Mouse (Mus musculus): ENCODE measurements around the gene Klhl9. TPM values are rescaled to one million over a fixed set of nuclear protein-coding genes. Genes with fewer than 3 reads are reported as not detected.
A peak's percentile ranks its signal among the peaks of the same experiment; 100 is the strongest.
"Not testable (repeated sequence)": the region's sequence is repeated elsewhere in the genome, so short reads cannot be mapped to it uniquely, and the experiment has no call there.

Klhl9 gene
- polyA plus RNA-seq (2016; fragmentation: Nextera tagmentation; extraction: Ambion mirVana): 98.4 and 103 TPM in 2 replicates

DNA sequence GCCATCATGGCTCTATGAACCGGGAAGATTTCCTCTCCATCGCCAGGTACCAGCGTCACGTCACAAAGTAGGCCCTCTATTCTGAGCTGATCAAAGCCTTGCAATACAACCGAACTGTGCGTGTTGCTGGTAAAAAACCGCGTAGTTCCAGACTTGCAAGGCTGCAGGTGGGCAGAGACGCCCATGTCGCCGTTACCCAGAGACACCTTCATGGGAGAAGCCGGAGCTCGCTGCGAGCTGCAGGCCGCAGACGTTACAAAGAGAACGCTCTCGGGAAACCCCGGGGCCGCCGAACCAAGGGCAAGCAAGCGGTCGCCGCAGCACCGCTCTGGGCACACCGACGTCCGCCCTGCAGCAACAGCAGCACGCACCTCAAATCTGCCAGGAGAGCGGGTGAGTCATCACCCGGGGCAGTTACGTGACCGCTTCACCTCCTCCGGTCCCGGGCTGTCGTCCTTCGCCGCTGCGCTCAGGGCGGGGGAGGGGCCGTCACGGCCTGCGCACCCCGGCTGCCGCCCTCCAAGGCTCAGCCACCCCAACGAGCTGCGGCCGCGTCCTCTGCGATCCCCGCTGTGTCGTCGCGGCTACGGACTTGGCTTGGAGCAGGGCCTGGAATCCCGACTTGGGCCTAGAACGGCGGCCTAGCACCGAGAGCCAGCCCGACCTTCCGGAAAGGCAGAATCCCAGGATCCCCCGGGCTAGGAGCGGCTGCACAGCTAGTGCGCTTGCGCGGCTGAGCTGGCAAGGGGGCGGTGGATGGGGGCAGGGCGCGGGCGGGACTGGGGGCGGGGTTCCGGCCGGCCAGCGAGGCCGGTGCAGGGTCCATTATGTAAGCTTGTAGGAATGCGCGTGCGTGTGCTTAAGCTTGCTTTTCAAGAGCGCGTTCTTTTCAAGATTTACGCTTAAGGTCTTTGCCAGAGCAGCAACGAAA is at the start of gene Klhl9, which contains the start of gene Gm26566:
Klhl9 (minus strand) TSS at position 675 of the 931 bp plus-strand sequence.
Gm26566 (plus strand) TSS at position 15 of the 931 bp plus-strand sequence.
- Histone ChIP-seq H3K27me3 (ENCODE audit: poor library complexity, severe bottlenecking) (no peaks in the 10 kb centered on the region), H3K9me3 (no peaks in the 10 kb centered on the region; the same call in 1 of the 2 replicates), H3K4me3 (peak within 1 kb of the TSS; percentile 95), H3K36me3 (replicated peaks) (peaks cover 42% of the 10 kb centered on the region), H3K4me1 (peaks cover 40% of the 10 kb centered on the region), H3K27ac (peak within 1 kb of the TSS; percentile 99)
- DNase-seq (ENCODE audit: extremely low spot score, low spot score): peak; percentile 97
- under 1% methylated on average over 82 of the region's 82 CpGs for WGBS

DNA sequence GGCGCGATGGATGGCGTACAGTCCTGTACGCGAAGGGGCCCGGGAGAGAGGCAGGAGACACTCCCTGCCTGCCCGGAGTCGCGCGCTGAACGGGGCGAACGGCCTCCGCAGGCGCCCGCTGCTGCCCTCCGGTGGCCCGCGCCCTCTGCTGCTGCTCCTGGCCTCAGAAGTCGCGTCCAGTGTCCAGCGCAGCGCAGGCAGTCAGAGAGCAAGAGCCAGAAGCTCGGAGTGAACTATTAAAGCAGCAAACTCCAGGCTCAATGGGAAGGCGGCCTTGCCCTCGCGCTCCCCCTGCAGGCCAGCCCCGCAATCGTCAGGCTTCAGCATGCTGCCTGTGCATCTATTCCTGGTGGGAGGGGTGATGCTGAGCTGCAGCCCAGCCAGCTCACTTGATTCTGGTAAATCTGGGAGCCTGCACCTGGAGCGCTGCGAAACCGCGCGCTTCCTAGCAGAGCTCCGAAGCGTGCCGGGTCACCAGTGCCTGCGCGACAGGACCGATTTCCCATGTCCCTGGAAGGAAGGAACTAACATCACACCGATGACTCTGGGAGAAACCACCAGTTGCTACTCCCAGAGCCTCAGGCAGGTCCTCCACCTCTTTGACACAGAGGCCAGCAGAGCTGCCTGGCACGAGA is 41.2 kb upstream of the Klhl9 start:
- peak overlapping the region; percentile 45 for H3K4me3 ChIP-seq
- H3K27me3 ChIP-seq (ENCODE audit: poor library complexity, severe bottlenecking); H3K4me1 ChIP-seq; H3K36me3 ChIP-seq (replicated peaks); H3K27ac ChIP-seq; H3K9me3 ChIP-seq: not testable (repeated sequence)
- DNase-seq (ENCODE audit: extremely low spot score, low spot score): peak; percentile 63
- 2% methylated on average over 40 of the region's 42 CpGs for WGBS

DNA sequence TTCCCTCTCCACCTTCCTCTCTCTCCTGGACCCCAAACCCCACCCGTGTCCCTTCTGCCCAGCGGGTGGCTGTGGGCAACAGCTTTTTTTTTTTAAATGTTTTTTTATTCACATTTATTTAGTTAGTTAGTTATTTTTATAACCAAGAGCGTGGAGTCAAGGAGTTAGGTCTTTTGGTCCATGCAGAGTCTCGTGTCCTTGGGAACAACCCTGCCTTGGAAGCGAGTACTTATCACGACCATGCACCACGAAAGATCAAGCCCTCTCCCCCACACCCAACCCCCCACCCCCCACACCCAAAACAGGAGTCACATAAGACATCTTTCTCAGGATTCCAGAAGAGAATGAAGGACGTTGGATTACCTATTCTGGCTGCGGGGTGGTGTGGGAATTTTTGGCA is 40.1 kb upstream of the Klhl9 start:
- H3K4me1 ChIP-seq; H3K27ac ChIP-seq; H3K4me3 ChIP-seq; H3K9me3 ChIP-seq; H3K27me3 ChIP-seq (ENCODE audit: poor library complexity, severe bottlenecking); H3K36me3 ChIP-seq (replicated peaks); DNase-seq (ENCODE audit: extremely low spot score, low spot score): not testable (repeated sequence)
- WGBS: 54% methylated on average over 9 of the region's 9 CpGs

DNA sequence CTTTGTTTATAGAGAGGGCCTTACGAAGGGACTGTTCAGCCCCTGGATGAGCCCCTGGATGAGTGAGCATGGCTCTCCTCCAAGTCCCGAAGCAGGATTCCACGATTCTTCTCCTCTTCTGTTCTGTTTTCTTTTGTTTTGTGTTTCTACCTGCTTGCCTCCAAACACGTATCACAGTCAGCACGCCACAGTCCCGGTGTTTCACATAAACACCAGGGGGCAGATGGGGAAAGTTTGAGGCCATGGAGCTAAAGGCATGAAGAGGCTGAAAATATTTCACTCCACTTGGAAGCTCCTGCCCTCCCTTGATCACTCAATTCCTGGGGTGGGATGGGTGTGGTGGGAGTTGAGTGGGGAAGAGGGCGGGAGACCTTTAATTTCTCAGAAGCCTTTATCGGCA is 39.5 kb upstream of the Klhl9 start:
- DNase-seq (ENCODE audit: extremely low spot score, low spot score); H3K27me3 ChIP-seq (ENCODE audit: poor library complexity, severe bottlenecking); H3K27ac ChIP-seq; H3K36me3 ChIP-seq (replicated peaks); H3K4me1 ChIP-seq; H3K4me3 ChIP-seq; H3K9me3 ChIP-seq: not testable (repeated sequence)
- WGBS: 75% methylated on average over 6 of the region's 8 CpGs

DNA sequence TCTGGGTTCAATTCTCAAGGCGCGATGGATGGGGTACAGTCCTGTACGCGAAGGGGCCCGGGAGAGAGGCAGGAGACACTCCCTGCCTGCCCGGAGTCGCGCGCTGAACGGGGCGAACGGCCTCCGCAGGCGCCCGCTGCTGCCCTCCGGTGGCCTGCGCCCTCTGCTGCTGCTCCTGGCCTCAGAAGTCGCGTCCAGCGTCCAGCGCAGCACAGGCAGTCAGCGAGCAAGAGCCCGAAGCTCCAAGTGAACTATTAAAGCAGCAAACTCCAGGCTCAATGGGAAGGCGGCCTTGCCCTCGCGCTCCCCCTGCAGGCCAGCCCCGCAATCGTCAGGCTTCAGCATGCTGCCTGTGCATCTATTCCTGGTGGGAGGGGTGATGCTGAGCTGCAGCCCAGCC is 38.2 kb upstream of the Klhl9 start:
- not testable (repeated sequence) for H3K27me3 ChIP-seq (ENCODE audit: poor library complexity, severe bottlenecking); H3K36me3 ChIP-seq (replicated peaks); H3K9me3 ChIP-seq
- Histone ChIP-seq H3K4me3 (peak overlapping the region; percentile 44), H3K4me1 (peaks cover 10% of the 10 kb centered on the region), H3K27ac (peak overlapping the region; percentile 66; the same call in 1 of the 2 replicates)
- under 1% methylated on average over 27 of the region's 28 CpGs for WGBS
- DNase-seq (ENCODE audit: extremely low spot score, low spot score): peak; percentile 64

DNA sequence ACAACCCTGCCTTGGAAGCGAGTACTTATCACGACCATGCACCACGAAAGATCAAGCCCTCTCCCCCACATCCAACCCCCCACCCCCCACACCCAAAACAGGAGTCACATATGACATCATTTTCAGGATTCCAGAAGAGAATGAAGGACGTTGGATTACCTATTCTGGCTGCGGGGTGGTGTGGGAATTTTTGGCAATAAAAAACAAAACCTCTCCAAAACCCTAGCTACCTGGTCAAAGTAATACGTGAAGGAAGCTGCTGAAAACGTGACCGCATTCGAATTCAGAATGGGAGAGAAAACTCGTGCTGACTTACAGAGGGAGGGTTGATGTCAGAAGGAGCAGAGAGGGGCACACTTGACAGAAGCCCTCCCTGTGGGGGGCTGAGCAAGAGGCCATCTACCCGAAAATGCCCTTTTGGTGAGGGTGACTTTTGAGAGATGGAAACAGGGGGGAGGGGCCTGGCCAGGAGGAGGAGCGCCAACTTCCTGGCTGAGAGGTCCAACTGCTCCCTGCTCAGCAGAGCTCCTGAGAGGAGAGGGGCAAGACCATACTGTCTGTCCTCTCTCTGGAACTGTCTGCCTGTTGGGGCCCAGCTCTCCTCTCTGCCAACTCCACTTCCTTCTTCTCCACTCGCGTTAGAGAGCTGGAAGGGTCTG is 37.5 kb upstream of the Klhl9 start, which contains the start of gene Gm13283:
Gm13283 (plus strand) TSS at position 510 of the 659 bp plus-strand sequence.
- peaks cover 10% of the 10 kb centered on the region for H3K4me1 ChIP-seq
- peak within 1 kb of the TSS; percentile 44 for H3K4me3 ChIP-seq
- not testable (repeated sequence) for H3K9me3 ChIP-seq; DNase-seq (ENCODE audit: extremely low spot score, low spot score); H3K27me3 ChIP-seq (ENCODE audit: poor library complexity, severe bottlenecking); H3K36me3 ChIP-seq (replicated peaks)
- WGBS: 27% methylated on average over 11 of the region's 14 CpGs
- peak within 1 kb of the TSS; percentile 66; the same call in 1 of the 2 replicates for H3K27ac ChIP-seq

DNA sequence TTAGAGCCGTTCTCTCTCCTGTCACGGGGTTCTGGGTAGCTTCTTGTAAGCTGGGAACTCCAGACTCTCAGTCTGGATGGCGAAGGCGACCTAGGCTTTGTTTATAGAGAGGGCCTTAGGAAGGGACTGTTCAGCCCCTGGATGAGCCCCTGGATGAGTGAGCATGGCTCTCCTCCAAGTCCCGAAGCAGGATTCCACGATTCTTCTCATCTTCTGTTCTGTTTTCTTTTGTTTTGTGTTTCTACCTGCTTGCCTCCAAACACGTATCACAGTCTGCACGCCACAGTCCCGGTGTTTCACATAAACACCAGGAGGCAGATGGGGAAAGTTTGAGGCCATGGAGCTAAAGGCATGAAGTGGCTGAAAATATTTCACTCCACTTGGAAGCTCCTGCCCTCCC is 36.5 kb upstream of the Klhl9 start:
- 88% methylated on average over 9 of the region's 9 CpGs for WGBS
- H3K9me3 ChIP-seq; H3K4me3 ChIP-seq; H3K27me3 ChIP-seq (ENCODE audit: poor library complexity, severe bottlenecking); H3K27ac ChIP-seq; H3K36me3 ChIP-seq (replicated peaks); DNase-seq (ENCODE audit: extremely low spot score, low spot score): not testable (repeated sequence)
- peaks cover 10% of the 10 kb centered on the region for H3K4me1 ChIP-seq

DNA sequence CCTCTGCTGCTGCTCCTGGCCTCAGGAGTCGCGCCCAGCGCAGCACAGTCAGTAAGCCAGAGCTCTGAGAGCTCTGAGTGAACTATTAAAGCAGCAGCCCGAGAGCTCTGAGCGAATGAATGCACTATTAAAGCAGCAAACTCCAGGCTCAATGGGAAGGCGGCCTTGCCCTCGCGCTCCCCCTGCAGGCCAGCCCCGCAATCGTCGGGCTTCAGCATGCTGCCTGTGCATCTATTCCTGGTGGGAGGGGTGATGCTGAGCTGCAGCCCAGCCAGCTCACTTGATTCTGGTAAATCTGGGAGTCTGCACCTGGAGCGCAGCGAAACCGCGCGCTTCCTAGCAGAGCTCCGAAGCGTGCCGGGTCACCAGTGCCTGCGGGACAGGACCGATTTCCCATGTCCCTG is 35.4 kb upstream of the Klhl9 start:
- Histone ChIP-seq H3K27ac (peak overlapping the region; percentile 85), H3K4me3 (peak overlapping the region; percentile 62)
- H3K4me1 ChIP-seq; H3K27me3 ChIP-seq (ENCODE audit: poor library complexity, severe bottlenecking); H3K36me3 ChIP-seq (replicated peaks); H3K9me3 ChIP-seq: not testable (repeated sequence)
- peak; percentile 82 for DNase-seq (ENCODE audit: extremely low spot score, low spot score)
- 0% methylated on average over 18 of the region's 21 CpGs for WGBS

DNA sequence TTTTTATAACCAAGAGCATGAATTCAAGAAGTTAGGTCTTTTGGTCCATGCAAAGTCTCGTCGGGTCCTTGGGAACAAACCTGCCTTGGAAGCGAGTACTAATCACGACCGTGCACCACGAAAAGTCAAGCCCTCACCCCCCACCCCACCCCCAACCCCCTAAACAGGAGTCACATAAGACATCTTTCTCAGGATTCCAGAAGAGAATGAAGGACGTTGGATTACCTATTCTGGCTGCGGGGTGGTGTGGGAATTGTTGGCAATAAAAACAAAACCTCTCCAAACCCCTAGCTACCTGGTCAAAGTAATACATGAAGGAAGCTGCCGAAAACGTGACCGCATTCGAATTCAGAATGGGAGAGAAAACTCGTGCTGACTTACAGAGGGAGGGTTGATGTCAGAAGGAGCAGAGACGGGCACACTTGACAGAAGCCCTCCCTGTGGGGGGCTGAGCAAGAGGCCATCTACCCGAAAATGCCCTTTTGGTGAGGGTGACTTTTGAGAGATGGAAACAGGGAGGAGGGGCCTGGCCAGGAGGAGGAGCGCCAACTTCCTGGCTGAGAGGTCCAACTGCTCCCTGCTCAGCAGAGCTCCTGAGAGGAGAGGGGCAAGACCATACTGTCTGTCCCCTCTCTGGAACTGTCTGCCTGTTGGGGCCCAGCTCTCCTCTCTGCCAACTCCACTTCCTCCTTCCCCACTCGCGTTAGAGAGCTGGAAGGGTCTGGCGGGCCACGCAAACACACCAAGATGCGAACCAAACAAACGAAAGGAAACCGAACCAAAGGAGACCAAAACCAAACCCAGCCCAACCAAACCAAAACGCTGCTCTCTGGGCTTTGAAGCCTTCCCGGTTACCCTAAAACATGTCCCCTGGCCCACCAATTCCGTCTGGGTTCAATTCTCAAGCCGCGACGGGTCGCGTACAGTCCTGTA is 34.6 kb upstream of the Klhl9 start:
- not testable (repeated sequence) for H3K9me3 ChIP-seq; H3K36me3 ChIP-seq (replicated peaks); H3K27me3 ChIP-seq (ENCODE audit: poor library complexity, severe bottlenecking); H3K4me1 ChIP-seq
- Histone ChIP-seq H3K27ac (peak overlapping the region; percentile 85), H3K4me3 (peak overlapping the region; percentile 62)
- DNase-seq (ENCODE audit: extremely low spot score, low spot score): peak; percentile 46
- WGBS: 14% methylated on average over 29 of the region's 31 CpGs

DNA sequence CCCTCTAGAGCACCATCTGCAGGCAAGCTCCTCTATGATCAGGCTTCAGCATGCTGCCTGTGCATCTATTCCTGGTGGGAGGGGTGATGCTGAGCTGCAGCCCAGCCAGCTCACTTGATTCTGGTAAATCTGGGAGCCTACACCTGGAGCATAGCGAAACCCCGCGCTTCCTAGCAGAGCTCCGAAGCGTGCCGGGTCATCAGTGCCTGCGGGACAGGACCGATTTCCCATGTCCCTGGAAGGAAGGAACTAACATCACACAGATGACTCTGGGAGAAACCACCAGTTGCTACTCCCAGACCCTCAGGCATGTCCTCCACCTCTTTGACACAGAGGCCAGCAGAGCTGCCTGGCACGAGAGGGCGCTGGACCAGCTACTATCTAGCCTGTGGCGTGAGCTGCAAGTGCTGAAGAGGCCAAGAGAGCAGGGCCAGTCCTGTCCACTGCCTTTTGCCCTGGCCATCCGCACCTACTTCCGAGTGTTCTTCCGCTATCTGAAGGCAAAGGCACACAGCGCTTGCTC is 32.6 kb upstream of the Klhl9 start, which contains the start of gene Gm13271:
Gm13271 (plus strand) TSS at position 51 of the 523 bp plus-strand sequence.
- not testable (repeated sequence) for H3K9me3 ChIP-seq; H3K4me3 ChIP-seq; H3K36me3 ChIP-seq (replicated peaks); H3K4me1 ChIP-seq; H3K27ac ChIP-seq; DNase-seq (ENCODE audit: extremely low spot score, low spot score); H3K27me3 ChIP-seq (ENCODE audit: poor library complexity, severe bottlenecking)
- 65% methylated on average over 15 of the region's 15 CpGs for WGBS

DNA sequence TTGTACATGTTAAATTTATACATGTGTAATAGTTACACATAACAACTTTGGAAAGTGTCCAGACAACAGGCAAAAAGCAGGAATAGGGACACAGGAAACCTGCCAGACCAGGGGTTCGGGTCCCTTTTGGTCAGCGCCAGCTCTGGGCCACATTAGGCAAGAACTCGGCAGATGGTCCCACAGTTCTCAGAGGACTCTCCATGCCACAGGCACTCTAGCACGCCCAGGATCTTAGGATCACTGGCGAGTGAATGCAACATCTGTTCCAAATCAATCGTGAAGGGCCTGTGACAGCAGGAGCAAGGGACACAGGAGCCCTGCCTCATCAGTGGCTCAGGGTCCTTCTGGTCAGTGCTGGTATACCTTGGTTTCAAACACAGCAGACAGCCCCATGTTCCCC is 27.7 kb upstream of the Klhl9 start:
- no peak overlapping the region for H3K4me3 ChIP-seq
- peaks cover 12% of the 10 kb centered on the region for H3K4me1 ChIP-seq
- no peaks in the 10 kb centered on the region for H3K27me3 ChIP-seq (ENCODE audit: poor library complexity, severe bottlenecking)
- H3K36me3 ChIP-seq (replicated peaks): no peaks in the 10 kb centered on the region
- no peak for DNase-seq (ENCODE audit: extremely low spot score, low spot score)
- no peak overlapping the region for H3K27ac ChIP-seq
- H3K9me3 ChIP-seq: no peaks in the 10 kb centered on the region
- 57% methylated on average over 6 of the region's 6 CpGs for WGBS

DNA sequence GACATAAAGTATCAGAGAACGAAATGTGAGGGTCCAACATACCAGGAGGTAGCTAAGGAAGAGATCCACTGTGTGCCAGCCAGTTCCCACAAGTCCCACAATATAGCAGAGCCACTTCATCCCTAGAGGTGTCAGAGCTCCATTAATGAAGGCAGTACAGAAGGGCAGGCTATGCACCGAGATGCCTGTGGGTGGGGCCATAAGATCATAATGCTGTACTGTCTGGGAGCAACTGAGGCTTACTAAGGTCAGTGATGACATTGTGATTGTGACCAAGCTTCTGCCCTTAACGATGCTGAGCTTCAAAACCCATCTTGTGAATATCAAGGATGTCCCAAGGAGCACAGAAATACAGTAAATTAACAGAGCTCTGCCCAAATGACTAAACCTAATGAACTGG is 21.9 kb upstream of the Klhl9 start:
- Histone ChIP-seq H3K27ac (no peak overlapping the region), H3K9me3 (no peaks in the 10 kb centered on the region), H3K4me1 (peaks cover 8% of the 10 kb centered on the region), H3K36me3 (replicated peaks) (no peaks in the 10 kb centered on the region), H3K27me3 (ENCODE audit: poor library complexity, severe bottlenecking) (no peaks in the 10 kb centered on the region), H3K4me3 (no peak overlapping the region)
- DNase-seq (ENCODE audit: extremely low spot score, low spot score): no peak
- 77% methylated on average over 3 of the region's 3 CpGs for WGBS

Measured in forebrain, embryonic 10.5 days (tissue).